ENCODE assay signal across 26 mouse cellular contexts in genomic region chr9:105978479-105978878, GRCm38 (mm10). TPM values are rescaled to one million over a fixed set of nuclear protein-coding genes. Genes with fewer than 3 reads are reported as not detected.
DNase-seq lines count a peak whose midpoint lies in the region; ATAC-seq and TF ChIP-seq lines count a peak whose summit lies in the region.
"Had no signal": no experiment of that assay in that cellular context is flagged by ENCODE, and none has a peak within 500 bp of the region (broad histone marks: within the 10 kb centered on the region; RNA-seq: fewer than 3 reads in every experiment).

No protein-coding gene starts in this region.

- no peaks in the 10 kb centered on the region for H3K9me3 ChIP-seq in stomach, embryonic 14.5 days (ENCODE audit: control insufficient read depth, low read depth, low read length)
- H3K9me3 ChIP-seq in stomach, postnatal 0 days (ENCODE audit: control insufficient read depth, low read length) = no peaks in the 10 kb centered on the region
- H3K9me3 ChIP-seq in midbrain, embryonic 16.5 days (replicated peaks; ENCODE audit: control insufficient read depth, low read length, poor library complexity, severe bottlenecking) = no peaks in the 10 kb centered on the region
- H3K9me3 ChIP-seq: forebrain, embryonic 13.5 days; heart, embryonic 12.5 days; heart, embryonic 15.5 days; hindbrain, embryonic 10.5 days; hindbrain, embryonic 13.5 days had no signal

- H3K27me3 ChIP-seq in stomach, embryonic 14.5 days (ENCODE audit: control insufficient read depth, insufficient read depth, low read length) = no peaks in the 10 kb centered on the region
- H3K27me3 ChIP-seq in stomach, postnatal 0 days (ENCODE audit: control insufficient read depth, insufficient read depth, low read length) = no peaks in the 10 kb centered on the region
- H3K27me3 ChIP-seq in midbrain, embryonic 16.5 days (ENCODE audit: control insufficient read depth, insufficient read depth, low read depth, low read length) = no peaks in the 10 kb centered on the region; the same call in 1 of the 2 replicates
- H3K27me3 ChIP-seq: forebrain, embryonic 13.5 days had no signal

- H3K27ac ChIP-seq in stomach, embryonic 14.5 days (ENCODE audit: low read length) = no peak overlapping the region
- no peak overlapping the region for H3K27ac ChIP-seq in stomach, postnatal 0 days (replicated peaks)
- H3K27ac ChIP-seq in midbrain, embryonic 16.5 days (ENCODE audit: low read length) = no peak overlapping the region
- H3K27ac ChIP-seq: forebrain, embryonic 10.5 days; forebrain, embryonic 13.5 days; heart, embryonic 15.5 days; hindbrain, embryonic 10.5 days; hindbrain, embryonic 13.5 days had no signal

- no peaks in the 10 kb centered on the region for H3K4me1 ChIP-seq in stomach, embryonic 14.5 days (ENCODE audit: control insufficient read depth, insufficient read depth, low read length)
- no peaks in the 10 kb centered on the region for H3K4me1 ChIP-seq in stomach, postnatal 0 days (replicated peaks; ENCODE audit: control insufficient read depth, insufficient read depth)
- no peaks in the 10 kb centered on the region for H3K4me1 ChIP-seq in midbrain, embryonic 16.5 days (ENCODE audit: control insufficient read depth, insufficient read depth, low read length)
- H3K4me1 ChIP-seq: forebrain, embryonic 13.5 days; heart, embryonic 15.5 days; hindbrain, embryonic 10.5 days; hindbrain, embryonic 13.5 days had no signal

- peak; percentile 10; the same call in 1 of the 2 replicates for ATAC-seq in stomach, embryonic 14.5 days (ENCODE audit: insufficient number of reproducible peaks, insufficient read depth, low FRiP score, low read depth)
- no peak for ATAC-seq in stomach, postnatal 0 days (ENCODE audit: low FRiP score, low TSS enrichment)
- ATAC-seq in midbrain, embryonic 16.5 days = no peak
- ATAC-seq: CD4-positive, CD25-positive, alpha-beta regulatory T cell, adult 4 months; forebrain, embryonic 13.5 days; forebrain, embryonic 16.5 days; hindbrain, embryonic 16.5 days had no signal

- 76% methylated on average over 8 of the region's 8 CpGs for WGBS in stomach, embryonic 14.5 days
- 72% methylated on average over 8 of the region's 8 CpGs for WGBS in stomach, postnatal 0 days
- WGBS in midbrain, embryonic 16.5 days = 94% methylated on average over 8 of the region's 8 CpGs

- TF ChIP-seq CTCF in stomach, postnatal 0 days (IDR thresholded peaks at IDR 0.05; ENCODE audit: low read depth) = no peak

- no peaks in the 10 kb centered on the region for H3K36me3 ChIP-seq in stomach, embryonic 14.5 days (ENCODE audit: control insufficient read depth, insufficient read depth, low read length)
- no peaks in the 10 kb centered on the region for H3K36me3 ChIP-seq in stomach, postnatal 0 days (ENCODE audit: control insufficient read depth, insufficient read depth, low read length)
- no peaks in the 10 kb centered on the region for H3K36me3 ChIP-seq in midbrain, embryonic 16.5 days (ENCODE audit: control insufficient read depth, insufficient read depth, low read length)
- H3K36me3 ChIP-seq: forebrain, embryonic 10.5 days; heart, embryonic 12.5 days; heart, embryonic 15.5 days; hindbrain, embryonic 10.5 days; hindbrain, embryonic 13.5 days had no signal

- no peak overlapping the region for H3K4me3 ChIP-seq in stomach, embryonic 14.5 days (ENCODE audit: low read depth, low read length)
- H3K4me3 ChIP-seq in stomach, postnatal 0 days (ENCODE audit: low read depth, low read length) = no peak overlapping the region
- H3K4me3 ChIP-seq in midbrain, embryonic 16.5 days (ENCODE audit: low read depth, low read length) = no peak overlapping the region
- H3K4me3 ChIP-seq: forebrain, embryonic 10.5 days; forebrain, embryonic 13.5 days; heart, embryonic 12.5 days; heart, embryonic 15.5 days; hindbrain, embryonic 10.5 days; hindbrain, embryonic 13.5 days had no signal

- H3K9ac ChIP-seq in stomach, embryonic 14.5 days (replicated peaks; ENCODE audit: low read depth, low read length) = no peak overlapping the region
- H3K9ac ChIP-seq in stomach, postnatal 0 days (ENCODE audit: low read length) = no peak overlapping the region
- H3K9ac ChIP-seq in midbrain, embryonic 16.5 days (ENCODE audit: low read depth, low read length) = no peak overlapping the region
- H3K9ac ChIP-seq: forebrain, embryonic 13.5 days; heart, embryonic 12.5 days; heart, embryonic 15.5 days; hindbrain, embryonic 13.5 days had no signal

- DNase-seq in stomach, postnatal 0 days (ENCODE audit: low spot score) = no peak
- peak; percentile 47 for DNase-seq in lung, postnatal 10 days
- DNase-seq in lung, postnatal 36 days = peak; percentile 62
- no peak for DNase-seq in gastrocnemius, postnatal 10 days
- DNase-seq: adrenal gland, adult 2 months; adrenal gland, postnatal 14 days; cerebellum, adult 11 months; cerebellum, adult 2 months; cerebellum, postnatal 10 days; cerebellum, postnatal 36 days; gastrocnemius, postnatal 14 days; heart, postnatal 10 days; heart, postnatal 36 days had no signal

- TF ChIP-seq EP300 in stomach, postnatal 0 days (optimal IDR thresholded peaks at IDR 0.05) = no peak

- no peak overlapping the region for H3K4me2 ChIP-seq in stomach, embryonic 14.5 days (replicated peaks; ENCODE audit: low read depth, low read length)
- no peak overlapping the region for H3K4me2 ChIP-seq in stomach, postnatal 0 days (replicated peaks; ENCODE audit: low read depth)
- no peak overlapping the region for H3K4me2 ChIP-seq in midbrain, embryonic 16.5 days (ENCODE audit: low read length)
- H3K4me2 ChIP-seq: forebrain, embryonic 13.5 days; heart, embryonic 12.5 days; heart, embryonic 15.5 days; hindbrain, embryonic 13.5 days had no signal

RNA-seq across cellular contexts. Expression of gene Col6a5, which starts 18.0 kb away (rescaled TPM):
- 0.95 and 1.1 TPM in 2 replicates for polyA plus RNA-seq in stomach, embryonic 14.5 days (2014; fragmentation: Nextera tagmentation; extraction: Ambion mirVana)
- polyA plus RNA-seq in stomach, postnatal 0 days (2015; fragmentation: Nextera tagmentation; extraction: Ambion mirVana) = 2.9 and 3.4 TPM in 2 replicates
- polyA plus RNA-seq in midbrain, embryonic 16.5 days (2015; fragmentation: Nextera tagmentation; extraction: Ambion mirVana) = 0.29 and 0.82 TPM in 2 replicates
- 1 to 10 TPM; 1.2 to 1.4 TPM for total RNA-seq in gastrocnemius, postnatal 10 days (2021)
- total RNA-seq: MEL had no signal
- polyA plus RNA-seq: C2C12; forebrain, embryonic 10.5 days; hindbrain, embryonic 13.5 days had no signal

Comparison
In these comparisons a context has a peak if more than half of its experiments do, and no peak if none do; other contexts are left out.
1. DNase-seq: peak in lung, postnatal 10 days (single experiment) and lung, postnatal 36 days (single experiment); none in stomach, postnatal 0 days (single experiment) and gastrocnemius, postnatal 10 days (single experiment).